Mouse (Mus musculus) gastrocnemius, adult 8-10 months (tissue): Measurements from ENCODE around the gene Nhlrc2. TPM values are rescaled to one million over a fixed set of nuclear protein-coding genes. Genes with fewer than 3 reads are reported as not detected.

ENCODE experiments used
- DNase-seq, 2 experiments: peaks; one replicate each; pipeline ENCODE4 v3.0.0; 2022; ENCODE audit warnings: low spot score in 2 of 2
- total RNA-seq, 4 experiments: library from RNA; stranded (reverse); gene quantifications; 2 replicates each; pipeline ENCODE4 v1.2.4; 2022

Gene Nhlrc2
- total RNA-seq, 4 experiments from 2014 or later: 8.4 to 9.2 (median 9.0) TPM

DNA sequence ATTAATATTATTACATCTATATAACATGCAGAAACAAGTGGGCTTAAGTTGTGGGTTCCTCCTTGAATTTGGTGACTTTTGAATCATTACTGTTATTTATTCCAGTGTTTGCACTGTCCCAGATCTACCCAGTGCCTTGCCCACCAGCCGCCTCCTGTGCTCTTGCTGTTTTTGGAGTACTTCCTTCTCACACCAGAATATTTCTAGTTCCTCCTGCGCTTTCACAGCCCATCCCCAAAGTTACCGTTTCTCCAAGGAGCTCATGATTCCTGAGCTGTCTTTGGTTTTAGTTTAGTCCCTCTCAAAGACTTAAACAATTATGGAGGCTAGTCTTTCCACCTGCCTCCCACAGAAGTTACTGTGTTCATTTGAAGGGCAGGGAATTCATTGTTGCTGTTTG, 15.4 kb downstream of the Nhlrc2 start:
- no peak for DNase-seq

- DNase-seq: no peak
These were observed 17.3 kb downstream of the Nhlrc2 start for GRCm38 (mm10) chr19:56565358-56565757.

DNA sequence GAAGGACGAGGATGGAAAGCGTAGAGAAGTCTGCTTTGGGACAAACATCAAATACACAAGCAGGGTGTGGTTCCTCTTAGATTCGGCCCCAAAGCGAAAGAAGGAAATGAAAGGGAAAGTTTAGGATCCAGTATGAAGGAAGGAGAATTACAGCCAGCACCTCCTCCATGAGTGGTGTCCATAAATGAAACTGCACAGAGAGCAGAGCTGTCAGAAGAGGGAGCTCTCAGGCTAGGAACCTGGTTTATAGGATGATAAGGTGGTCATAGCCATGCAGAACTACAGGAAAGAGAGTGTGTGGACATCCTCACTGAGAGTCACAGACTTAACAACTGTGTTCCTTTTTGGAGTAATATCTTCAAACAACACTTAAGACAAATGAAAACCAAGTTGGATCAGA, 18.0 kb downstream of the Nhlrc2 start:
- DNase-seq: no peak

GRCm38 (mm10) chr19:56566940-56567339, 18.9 kb downstream of the Nhlrc2 start:
- no peak for DNase-seq

DNA sequence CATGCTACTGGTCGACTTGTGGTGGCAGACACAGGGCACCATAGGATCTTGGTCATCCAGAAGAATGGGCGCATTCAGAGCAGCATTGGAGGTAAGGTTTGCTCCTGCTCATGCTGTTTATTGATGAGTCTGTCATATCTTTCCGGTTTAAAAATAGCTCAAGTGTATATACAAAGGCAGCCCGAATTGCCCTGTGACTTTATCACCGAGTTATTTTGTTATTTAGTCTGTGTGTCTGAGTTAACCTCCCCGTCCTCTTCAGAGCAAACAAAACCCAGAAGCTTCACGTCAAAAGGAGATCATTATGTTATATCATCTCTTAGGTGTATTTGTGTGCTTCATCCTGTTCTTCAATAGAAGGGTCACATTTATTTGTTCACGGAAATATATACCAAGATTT, 22.7 kb downstream of the Nhlrc2 start:
- no peak for DNase-seq

- DNase-seq: no peak
These were observed 23.2 kb downstream of the Nhlrc2 start for GRCm38 (mm10) chr19:56571234-56571633.

GRCm38 (mm10) chr19:56571913-56572312, 23.9 kb downstream of the Nhlrc2 start:
- no peak for DNase-seq

- no peak for DNase-seq
These were observed 25.1 kb downstream of the Nhlrc2 start for GRCm38 (mm10) chr19:56573184-56573583.

GRCm38 (mm10) chr19:56577801-56578200, 29.7 kb downstream of the Nhlrc2 start:
- no peak for DNase-seq

GRCm38 (mm10) chr19:56581981-56582380, 33.9 kb downstream of the Nhlrc2 start:
- DNase-seq: no peak

- DNase-seq: no peak
These were observed 35.7 kb downstream of the Nhlrc2 start for GRCm38 (mm10) chr19:56583785-56584184.

GRCm38 (mm10) chr19:56584288-56584687, 36.2 kb downstream of the Nhlrc2 start:
- no peak for DNase-seq

- no peak for DNase-seq
These were observed 38.3 kb downstream of the Nhlrc2 start for GRCm38 (mm10) chr19:56586320-56586719.

DNA sequence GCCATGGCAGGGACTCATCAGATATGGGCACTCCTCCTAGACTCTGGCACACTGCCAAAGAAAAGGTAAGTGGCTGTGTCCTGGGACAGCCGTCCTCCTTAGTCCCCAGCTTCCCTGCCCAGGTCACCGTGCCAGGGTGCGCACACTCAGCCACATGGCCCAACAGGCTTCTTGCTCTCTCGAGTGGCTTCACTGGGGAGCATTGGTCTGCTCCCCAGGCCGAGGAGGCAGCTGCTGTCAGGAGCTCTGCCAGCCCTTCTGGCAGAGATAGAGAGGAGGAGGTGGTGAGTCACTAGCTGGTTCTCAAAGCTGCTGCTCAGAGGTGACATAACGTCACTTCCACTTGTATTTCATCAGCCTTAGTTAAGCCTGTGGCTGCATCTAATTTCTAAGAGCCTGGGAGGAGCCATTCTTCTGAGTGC, 40.2 kb downstream of the Nhlrc2 start:
- DNase-seq: peak; percentile 61 to 77

DNA sequence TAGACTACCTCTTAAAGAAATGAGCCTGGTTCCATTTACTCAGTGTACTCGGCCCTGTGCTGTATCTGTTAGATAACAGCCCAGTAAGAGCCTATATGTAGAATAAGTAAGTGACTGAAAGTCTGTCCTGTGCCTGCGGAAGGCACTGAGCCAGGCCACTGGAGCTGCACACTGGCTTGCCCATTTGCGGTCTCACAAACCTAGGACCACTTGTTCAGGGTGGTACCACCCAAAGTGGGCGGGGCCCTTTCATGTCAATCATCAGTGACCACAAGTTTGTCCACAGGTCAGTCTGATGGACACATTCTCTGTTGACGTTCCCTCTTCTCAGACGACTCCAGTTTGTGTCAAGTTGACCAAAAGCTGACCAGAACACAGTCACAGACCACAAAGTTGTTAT, 40.9 kb downstream of the Nhlrc2 start:
- DNase-seq: no peak

DNA sequence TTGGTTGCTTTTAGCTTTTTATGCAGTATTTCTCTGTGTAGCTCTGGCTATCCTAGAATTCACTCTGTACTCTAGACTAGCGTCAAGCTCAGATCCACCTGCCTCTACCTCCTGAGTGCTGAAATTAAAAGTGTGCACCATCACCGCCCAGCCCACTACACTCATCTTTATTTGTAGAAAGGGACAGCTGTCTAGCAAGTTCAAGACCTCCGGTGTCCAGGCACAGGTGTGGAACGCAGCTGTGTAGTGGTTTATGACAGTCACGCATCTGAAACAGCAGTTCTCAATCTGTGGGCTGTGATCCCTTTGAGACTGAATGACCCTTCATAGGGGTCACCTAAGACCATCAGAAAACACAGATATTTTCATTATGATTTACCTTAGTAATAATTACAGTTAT, 41.4 kb downstream of the Nhlrc2 start:
- no peak for DNase-seq

DNA sequence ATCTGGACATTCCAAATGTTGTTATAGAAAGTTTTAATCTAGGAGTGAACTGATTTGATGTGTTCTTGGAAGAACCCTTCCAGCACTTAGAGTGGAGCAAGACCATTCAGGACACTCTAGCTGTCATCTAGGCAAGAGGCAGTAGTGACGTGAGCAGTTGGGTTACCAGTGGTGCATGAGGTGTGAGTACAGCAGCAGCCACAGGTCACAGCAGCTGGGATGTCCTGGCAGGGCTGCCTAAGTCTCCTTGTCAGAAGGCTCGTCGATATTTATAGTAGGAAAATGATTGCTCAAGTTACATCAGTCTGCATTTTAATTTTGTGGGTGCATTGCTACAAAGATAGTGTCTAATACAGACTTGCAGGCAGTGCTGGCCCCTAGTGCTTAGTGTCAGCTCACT, 42.2 kb downstream of the Nhlrc2 start:
- DNase-seq: no peak

- DNase-seq: no peak
These were observed 44.4 kb downstream of the Nhlrc2 start for GRCm38 (mm10) chr19:56592472-56592871.

DNA sequence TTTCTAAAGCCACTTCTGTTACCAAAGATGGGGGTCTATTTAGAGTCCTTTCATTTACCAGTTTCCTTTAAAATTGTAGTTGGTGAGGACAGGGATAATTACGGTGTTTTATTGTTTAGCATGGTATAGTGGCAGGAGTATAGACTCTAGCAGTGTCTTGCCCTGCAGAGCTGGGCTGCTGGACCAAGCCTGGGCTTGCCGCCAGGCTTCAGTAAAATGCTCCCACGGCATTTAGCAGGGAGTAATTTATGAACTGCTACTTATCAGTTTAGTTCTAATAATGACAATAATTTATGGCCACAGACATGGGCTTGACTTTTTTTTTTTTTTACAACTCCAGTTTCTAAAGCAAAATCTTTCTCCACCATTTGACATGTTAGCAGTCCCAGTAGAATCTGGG, 51.9 kb downstream of the Nhlrc2 start:
- DNase-seq: no peak

DNA sequence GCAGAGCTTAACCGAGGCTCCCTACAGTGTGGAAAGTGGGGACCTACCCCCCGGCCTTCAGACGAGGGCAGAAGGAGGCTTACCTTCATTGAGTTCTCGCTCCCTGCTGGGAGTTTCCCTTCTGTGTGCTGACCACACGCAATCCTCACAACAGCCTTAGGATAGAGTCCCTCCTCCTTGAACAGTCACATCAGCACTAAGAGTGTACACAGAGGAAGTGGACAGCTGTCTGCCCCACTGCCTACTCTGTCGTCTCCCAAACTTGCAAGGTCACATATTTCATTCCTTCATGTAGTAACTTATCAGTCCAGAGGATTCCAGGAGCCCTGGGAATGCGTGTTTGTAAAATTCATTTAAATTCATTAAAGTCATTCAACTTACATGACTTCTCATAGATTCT, 52.7 kb downstream of the Nhlrc2 start:
- no peak for DNase-seq

DNA sequence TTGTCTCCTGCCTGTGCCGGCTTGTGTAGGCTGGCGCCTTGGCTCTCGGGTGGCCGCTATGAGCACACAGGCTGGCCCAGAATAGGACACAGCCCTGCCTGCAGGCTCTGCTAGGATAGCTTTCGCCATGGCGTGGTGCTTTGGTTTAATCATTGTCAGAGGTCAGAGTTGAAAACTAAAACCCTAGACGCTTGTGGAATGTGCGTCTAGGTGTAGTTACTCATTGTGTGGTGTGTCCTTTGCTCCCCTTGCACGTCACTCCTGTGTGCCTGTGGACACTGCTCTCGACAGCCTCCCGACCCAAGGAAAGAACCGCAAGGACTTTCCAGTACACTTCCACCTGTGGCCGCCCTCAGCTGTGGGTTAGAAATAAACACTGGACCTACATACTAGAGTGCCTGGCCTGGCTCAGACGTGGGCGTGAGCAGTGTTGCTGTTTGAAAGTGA, 53.9 kb downstream of the Nhlrc2 start:
- no peak for DNase-seq

DNA sequence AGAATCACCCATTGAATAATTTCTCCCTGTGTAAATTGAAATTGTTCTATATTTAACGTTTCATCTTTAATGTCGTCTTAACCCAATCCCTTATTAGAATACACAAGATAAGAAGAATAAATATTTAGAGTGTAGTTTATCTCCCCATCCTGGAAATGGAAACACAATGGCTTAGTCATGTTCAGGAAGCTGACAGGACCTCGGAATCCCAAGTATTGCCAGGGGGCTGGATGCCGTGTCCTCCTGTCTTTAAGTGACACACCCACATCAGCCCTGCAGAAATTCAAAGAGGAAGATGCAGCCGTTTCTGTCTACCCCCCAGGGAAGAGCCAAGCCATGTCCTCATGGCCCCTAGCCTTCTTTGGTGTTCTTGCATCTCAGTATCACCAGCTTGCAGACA, 60.9 kb downstream of the Nhlrc2 start:
- DNase-seq: no peak

DNA sequence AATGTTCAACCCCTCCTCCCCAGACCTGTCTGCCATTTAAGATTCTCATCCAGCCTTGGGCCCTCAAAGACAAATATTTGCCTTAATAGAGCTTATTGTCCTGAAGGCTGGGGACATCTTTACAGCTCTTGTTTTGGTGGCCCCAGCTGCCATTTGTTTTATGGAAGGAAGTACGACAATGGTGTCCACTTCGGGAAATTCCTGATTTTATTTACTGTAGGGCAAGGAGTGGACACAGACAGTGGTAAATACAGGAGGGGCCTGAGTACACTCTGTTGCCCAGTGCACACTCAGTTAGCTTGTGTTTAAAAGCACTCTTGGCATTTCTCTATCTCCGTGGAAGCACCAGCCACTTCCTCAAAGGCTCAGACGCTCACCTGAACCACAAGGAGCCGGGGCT, 66.1 kb downstream of the Nhlrc2 start:
- DNase-seq: no peak

GRCm38 (mm10) chr19:56618845-56619244, 70.8 kb downstream of the Nhlrc2 start:
- no peak for DNase-seq
